In genomic region chr1:40378794-40379193, GRCm38 (mm10) we compare ENCODE assay signal across 9 mouse cellular contexts. TPM values are rescaled to one million over a fixed set of nuclear protein-coding genes. Genes with fewer than 3 reads are reported as not detected.
DNase-seq lines count a peak whose midpoint lies in the region; ATAC-seq and TF ChIP-seq lines count a peak whose summit lies in the region.
"Had no signal": no experiment of that assay in that cellular context is flagged by ENCODE, and none has a peak within 500 bp of the region (broad histone marks: within the 10 kb centered on the region; RNA-seq: fewer than 3 reads in every experiment).

No protein-coding gene starts in this region.

- no peaks in the 10 kb centered on the region for H3K4me1 ChIP-seq in liver, embryonic 12.5 days
- H3K4me1 ChIP-seq in limb, embryonic 14.5 days (ENCODE audit: control insufficient read depth, insufficient read depth, low read length): no peaks in the 10 kb centered on the region
- no peaks in the 10 kb centered on the region for H3K4me1 ChIP-seq in neural tube, embryonic 14.5 days (ENCODE audit: control insufficient read depth, insufficient read depth, low read length)

- no peaks in the 10 kb centered on the region for H3K9me3 ChIP-seq in liver, embryonic 12.5 days (replicated peaks)
- H3K9me3 ChIP-seq in limb, embryonic 14.5 days (ENCODE audit: control insufficient read depth, low read length): no peaks in the 10 kb centered on the region
- H3K9me3 ChIP-seq in neural tube, embryonic 14.5 days (ENCODE audit: control insufficient read depth, low read length): no peaks in the 10 kb centered on the region
- H3K9me3 ChIP-seq: neural tube, embryonic 13.5 days had no signal

- no peak overlapping the region for H3K27ac ChIP-seq in liver, embryonic 12.5 days
- no peak overlapping the region for H3K27ac ChIP-seq in limb, embryonic 14.5 days (replicated peaks; ENCODE audit: low read depth, low read length)
- H3K27ac ChIP-seq in neural tube, embryonic 14.5 days (ENCODE audit: low read depth, low read length): no peak overlapping the region
- H3K27ac ChIP-seq: neural tube, embryonic 13.5 days had no signal

- TF ChIP-seq POLR2A in limb, embryonic 14.5 days (IDR thresholded peaks at IDR 0.05; ENCODE audit: borderline replicate concordance, extremely low read depth, insufficient read depth, insufficient read length): no peak

- no peak overlapping the region for H3K9ac ChIP-seq in liver, embryonic 12.5 days
- no peak overlapping the region for H3K9ac ChIP-seq in limb, embryonic 14.5 days (ENCODE audit: low read depth, low read length, severe bottlenecking)
- H3K9ac ChIP-seq in neural tube, embryonic 14.5 days (replicated peaks; ENCODE audit: low read depth, low read length): no peak overlapping the region
- H3K9ac ChIP-seq: neural tube, embryonic 13.5 days had no signal

- DNase-seq in liver: peak; percentile 71
- DNase-seq in adrenal gland, postnatal 10 days: peak; percentile 76
- peak; percentile 69 for DNase-seq in embryo, embryonic 11 days
- DNase-seq in heart, postnatal 14 days: peak; percentile 69 to 84
- peak; percentile 67 for DNase-seq in limb, embryonic 14.5 days (ENCODE audit: low spot score)
- DNase-seq in thymus, postnatal 10 days (ENCODE audit: low spot score in 2 of 2): peak; percentile 10 to 62

- H3K4me2 ChIP-seq in liver, embryonic 12.5 days: no peak overlapping the region
- H3K4me2 ChIP-seq in limb, embryonic 14.5 days (replicated peaks; ENCODE audit: low read depth, low read length, severe bottlenecking): no peak overlapping the region
- H3K4me2 ChIP-seq in neural tube, embryonic 14.5 days (ENCODE audit: low read depth, low read length): no peak overlapping the region
- H3K4me2 ChIP-seq: neural tube, embryonic 13.5 days had no signal

- 13% methylated on average over 8 of the region's 8 CpGs for WGBS in liver, embryonic 12.5 days (ENCODE audit: insufficient replicate concordance)
- 13% methylated on average over 8 of the region's 8 CpGs for WGBS in limb, embryonic 14.5 days
- 18% methylated on average over 8 of the region's 8 CpGs for WGBS in neural tube, embryonic 14.5 days

- intact Hi-C loops in heart, postnatal 14 days (cut with DNase I): loop anchor here (1.0 to 10.0 kb wide), 4 partner anchors 262 to 764 kb away; no protein-coding TSS in a partner anchor

- H3K4me3 ChIP-seq in liver, embryonic 12.5 days: no peak overlapping the region
- H3K4me3 ChIP-seq in limb, embryonic 14.5 days (replicated peaks; ENCODE audit: low read length): no peak overlapping the region
- no peak overlapping the region for H3K4me3 ChIP-seq in neural tube, embryonic 14.5 days (ENCODE audit: low read depth, low read length)
- H3K4me3 ChIP-seq: neural tube, embryonic 13.5 days had no signal

- H3K27me3 ChIP-seq in liver, embryonic 12.5 days (replicated peaks): no peaks in the 10 kb centered on the region
- H3K27me3 ChIP-seq in limb, embryonic 14.5 days (ENCODE audit: control insufficient read depth, insufficient read depth, low read length): no peaks in the 10 kb centered on the region
- H3K27me3 ChIP-seq in neural tube, embryonic 14.5 days (ENCODE audit: control insufficient read depth, insufficient read depth, low read length): no peaks in the 10 kb centered on the region
- H3K27me3 ChIP-seq: neural tube, embryonic 13.5 days had no signal

- no peaks in the 10 kb centered on the region for H3K36me3 ChIP-seq in liver, embryonic 12.5 days
- no peaks in the 10 kb centered on the region for H3K36me3 ChIP-seq in limb, embryonic 14.5 days (ENCODE audit: control insufficient read depth, insufficient read depth, low read length)
- H3K36me3 ChIP-seq in neural tube, embryonic 14.5 days (ENCODE audit: control insufficient read depth, insufficient read depth, low read length): no peaks in the 10 kb centered on the region
- H3K36me3 ChIP-seq: neural tube, embryonic 13.5 days had no signal

- ATAC-seq in liver, embryonic 12.5 days: no peak
- ATAC-seq in limb, embryonic 14.5 days (ENCODE audit: low FRiP score, low read depth): no peak
- peak; percentile 58; the same call in 1 of the 2 replicates for ATAC-seq in neural tube, embryonic 14.5 days (ENCODE audit: low read depth)

RNA-seq across cellular contexts. Expression of gene Il1rl1, which starts 50.6 kb away (rescaled TPM):
- polyA plus RNA-seq in liver, embryonic 12.5 days (2016; fragmentation: Nextera tagmentation; extraction: Ambion mirVana): 2.5 and 2.7 TPM in 2 replicates
- total RNA-seq in adrenal gland, postnatal 10 days (2021): 1 to 10 TPM in 1 of 2 experiments, under 1 TPM in 1; 0.91 to 1.4 TPM
- 1 to 10 TPM; 2.0 to 2.7 TPM for total RNA-seq in heart, postnatal 14 days (2021)
- 4.2 and 5.2 TPM in 2 replicates for polyA plus RNA-seq in limb, embryonic 14.5 days (2012; rRNA removed)
- 3.3 and 3.5 TPM in 2 replicates for polyA plus RNA-seq in limb, embryonic 14.5 days (2014; fragmentation: Nextera tagmentation; extraction: Ambion mirVana)
- polyA plus RNA-seq in neural tube, embryonic 14.5 days (2014; fragmentation: Nextera tagmentation; extraction: Ambion mirVana): 0.06 TPM in 1 of 2 replicates, not detected in the other
- polyA plus RNA-seq: neural tube, embryonic 13.5 days had no signal

RNA-seq across cellular contexts. Expression of gene Il1rl2, which starts 54.4 kb away (rescaled TPM):
- polyA plus RNA-seq in liver, embryonic 12.5 days (2016; fragmentation: Nextera tagmentation; extraction: Ambion mirVana): 1.8 and 2.2 TPM in 2 replicates
- 1 to 10 TPM; 4.3 to 5.1 TPM for total RNA-seq in adrenal gland, postnatal 10 days (2021)
- total RNA-seq in heart, postnatal 14 days (2021): 1 to 10 TPM; 3.8 to 4.9 TPM
- 7.6 and 7.8 TPM in 2 replicates for polyA plus RNA-seq in limb, embryonic 14.5 days (2012; rRNA removed)
- 4.5 and 5.9 TPM in 2 replicates for polyA plus RNA-seq in limb, embryonic 14.5 days (2014; fragmentation: Nextera tagmentation; extraction: Ambion mirVana)
- 0.52 and 1.4 TPM in 2 replicates for polyA plus RNA-seq in neural tube, embryonic 14.5 days (2014; fragmentation: Nextera tagmentation; extraction: Ambion mirVana)
